Mouse (Mus musculus) spleen, adult 12 weeks (tissue): ENCODE data around the gene Kctd3.

Experiments
- DNase-seq: peaks from one replicate; pipeline ENCODE4 v3.0.0; 2022; ENCODE audit warnings: low spot score

Gene Kctd3

GRCm38 (mm10) chr1:189010671-189011070 is 3.0 kb upstream of the Kctd3 start:
- DNase-seq: no peak

- DNase-seq: no peak
These were observed 311 bp upstream of the Kctd3 start for GRCm38 (mm10) chr1:189007980-189008324.

- DNase-seq: no peak
These were observed 815 bp downstream of the Kctd3 start for GRCm38 (mm10) chr1:189006826-189007225.

GRCm38 (mm10) chr1:189006267-189006666 is 1.4 kb downstream of the Kctd3 start:
- no peak for DNase-seq

GRCm38 (mm10) chr1:189004774-189005173 is 2.9 kb downstream of the Kctd3 start:
- no peak for DNase-seq

GRCm38 (mm10) chr1:189001815-189002214 is 5.8 kb downstream of the Kctd3 start:
- no peak for DNase-seq

- DNase-seq: no peak
These were observed 7.7 kb downstream of the Kctd3 start for GRCm38 (mm10) chr1:188999981-189000380.

GRCm38 (mm10) chr1:188997921-188998320 is 9.7 kb downstream of the Kctd3 start:
- no peak for DNase-seq

GRCm38 (mm10) chr1:188993218-188993617 is 14.4 kb downstream of the Kctd3 start:
- no peak for DNase-seq

GRCm38 (mm10) chr1:188980050-188980449 is 27.6 kb downstream of the Kctd3 start:
- DNase-seq: peak; percentile 48

GRCm38 (mm10) chr1:188973926-188974325 is 33.7 kb downstream of the Kctd3 start:
- DNase-seq: no peak

GRCm38 (mm10) chr1:188973078-188973477 is 34.6 kb downstream of the Kctd3 start:
- DNase-seq: peak; percentile 50

- no peak for DNase-seq
These were observed 55.1 kb downstream of the Kctd3 start for GRCm38 (mm10) chr1:188952501-188952900.

- no peak for DNase-seq
These were observed 56.5 kb downstream of the Kctd3 start for GRCm38 (mm10) chr1:188951091-188951490.

GRCm38 (mm10) chr1:188948276-188948675 is 59.4 kb downstream of the Kctd3 start:
- no peak for DNase-seq

GRCm38 (mm10) chr1:188947794-188948193 is 59.8 kb downstream of the Kctd3 start:
- DNase-seq: peak; percentile 9

- no peak for DNase-seq
These were observed 60.8 kb downstream of the Kctd3 start for GRCm38 (mm10) chr1:188946849-188947248.

- DNase-seq: no peak
These were observed 62.3 kb downstream of the Kctd3 start for GRCm38 (mm10) chr1:188945326-188945725.

GRCm38 (mm10) chr1:188937246-188937780 is 70.3 kb downstream of the Kctd3 start:
- DNase-seq: no peak
